Mouse (Mus musculus) T-cell, adult 2 months (primary cell): Measurements from ENCODE around the gene Cds1.

ENCODE experiments used
- DNase-seq: peaks from one replicate; pipeline ENCODE4 v3.0.0; 2022; ENCODE audit warnings: low spot score

Cds1 gene

GRCm38 (mm10) chr5:101776528-101776927 lies 11.6 kb downstream of the Cds1 start:
- no peak for DNase-seq

DNA sequence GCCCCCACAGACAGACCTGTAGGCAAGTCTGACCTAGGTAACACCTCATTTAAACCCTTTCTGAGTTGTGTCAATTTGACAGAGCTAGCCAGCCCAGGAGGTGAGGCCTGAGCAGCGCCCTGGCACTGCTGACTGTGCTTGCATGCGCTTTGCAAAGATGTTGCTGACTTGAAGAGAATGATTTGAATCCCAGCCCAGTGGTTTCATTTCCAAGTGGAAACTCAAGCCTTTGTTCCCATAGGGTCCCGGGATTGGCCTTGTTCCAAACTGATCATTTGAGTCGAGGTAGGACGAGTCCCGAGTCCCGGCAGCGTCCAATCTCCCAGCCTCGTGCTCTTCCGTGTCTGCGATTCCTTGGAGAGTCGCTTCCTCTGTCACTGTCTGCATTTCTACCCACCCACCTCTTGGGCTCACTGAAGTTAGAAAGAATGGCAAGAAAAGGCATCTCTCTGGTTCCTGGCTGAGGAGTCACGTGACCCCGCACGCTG lies 14.5 kb downstream of the Cds1 start:
- no peak for DNase-seq

- no peak for DNase-seq
Measured at GRCm38 (mm10) chr5:101780918-101781317, 16.0 kb downstream of the Cds1 start.

- no peak for DNase-seq
Measured at GRCm38 (mm10) chr5:101784328-101784727, 19.4 kb downstream of the Cds1 start.

DNA sequence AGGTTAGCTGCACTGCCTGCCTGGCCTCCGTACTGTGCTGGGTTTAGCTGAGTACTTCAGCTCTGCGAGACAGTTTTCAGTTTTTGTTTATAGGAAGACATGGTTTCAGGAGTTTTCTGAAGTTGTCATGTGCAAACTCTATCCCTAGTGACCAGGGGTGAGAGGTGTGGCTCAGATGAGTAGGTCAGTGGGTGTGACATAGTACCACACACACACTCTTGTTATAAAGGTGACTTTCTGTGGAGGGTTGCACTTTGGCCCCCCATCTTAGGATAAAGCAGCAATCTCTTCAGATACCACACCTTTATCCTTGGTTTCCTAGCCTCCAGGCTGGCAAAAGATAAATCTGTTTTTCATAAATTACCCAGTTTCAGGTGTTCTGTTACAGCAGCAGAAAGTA lies 19.9 kb downstream of the Cds1 start:
- no peak for DNase-seq

DNA sequence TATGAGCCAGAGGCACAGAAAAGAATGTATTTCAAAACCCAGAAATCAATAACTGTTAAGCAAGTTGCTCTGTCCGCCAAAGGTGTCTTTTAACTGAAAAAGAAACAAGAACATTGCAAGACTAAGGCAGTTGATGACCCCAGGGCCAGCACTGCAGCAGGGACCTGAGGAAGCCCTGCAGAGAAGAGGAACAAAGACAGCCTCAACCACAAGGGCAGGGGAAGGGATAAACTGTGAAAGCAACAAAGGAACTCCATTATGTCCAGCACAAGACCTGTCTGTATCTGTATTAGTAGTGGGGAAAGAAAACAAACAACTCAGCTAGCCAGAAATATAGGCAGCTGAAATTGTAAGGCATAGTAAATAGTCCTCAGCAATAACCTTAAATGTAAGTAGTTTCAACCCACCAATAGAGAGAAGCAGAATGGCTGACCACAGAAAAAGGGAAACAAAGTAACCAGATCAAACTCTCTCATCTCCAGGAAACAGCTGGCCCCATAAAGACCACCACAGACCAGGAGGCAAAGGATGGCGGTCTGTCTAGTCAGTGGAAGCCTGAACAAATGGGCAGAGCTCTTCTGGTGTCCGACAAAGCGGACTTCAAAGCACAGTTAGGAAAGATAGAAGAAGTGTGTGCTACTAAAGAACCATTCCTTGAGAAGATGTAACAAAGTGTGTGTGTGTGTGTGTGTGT lies 21.1 kb downstream of the Cds1 start:
- no peak for DNase-seq

- DNase-seq: no peak
Measured at GRCm38 (mm10) chr5:101789770-101790169, 24.8 kb downstream of the Cds1 start.

DNA sequence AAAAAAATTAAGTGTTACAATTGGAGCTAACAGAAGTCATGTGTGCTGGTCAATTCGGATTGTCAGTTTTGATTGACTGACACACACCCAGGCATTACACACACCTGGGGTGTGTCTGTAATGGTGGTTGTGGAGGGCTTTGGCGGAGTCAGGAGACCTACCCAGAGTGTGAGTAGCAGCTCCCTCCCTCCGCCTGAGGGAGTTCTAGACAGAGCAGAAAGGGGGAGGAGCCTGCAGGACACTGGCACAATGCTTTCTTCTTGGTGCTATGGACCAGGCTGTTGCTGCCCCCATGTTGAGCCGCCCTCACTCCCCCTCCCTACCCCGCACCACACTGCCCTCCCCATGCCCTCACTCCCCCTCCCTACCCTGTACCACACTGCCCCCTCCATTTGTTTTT lies 25.6 kb downstream of the Cds1 start:
- no peak for DNase-seq

GRCm38 (mm10) chr5:101792665-101793064 lies 27.7 kb downstream of the Cds1 start:
- no peak for DNase-seq

DNA sequence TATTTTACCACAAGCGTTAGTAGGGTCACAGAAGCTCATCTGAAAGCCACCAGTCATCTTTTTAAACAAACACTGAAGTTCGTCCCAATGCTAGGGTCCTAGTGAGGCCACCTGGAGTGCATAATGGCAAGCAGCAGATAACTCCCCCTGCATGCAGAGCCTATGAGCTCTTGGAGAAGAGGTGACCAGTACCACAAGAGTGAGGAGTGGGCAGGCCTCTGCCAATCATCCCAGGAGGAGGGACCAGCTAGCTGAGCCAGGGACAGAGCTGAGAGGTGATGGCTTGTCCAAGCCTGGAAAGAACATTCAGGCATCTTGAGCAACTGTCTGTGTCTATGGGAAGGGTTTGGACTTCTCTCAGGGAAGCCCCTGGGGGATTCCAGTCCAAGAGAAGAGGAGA lies 37.0 kb downstream of the Cds1 start:
- no peak for DNase-seq

DNA sequence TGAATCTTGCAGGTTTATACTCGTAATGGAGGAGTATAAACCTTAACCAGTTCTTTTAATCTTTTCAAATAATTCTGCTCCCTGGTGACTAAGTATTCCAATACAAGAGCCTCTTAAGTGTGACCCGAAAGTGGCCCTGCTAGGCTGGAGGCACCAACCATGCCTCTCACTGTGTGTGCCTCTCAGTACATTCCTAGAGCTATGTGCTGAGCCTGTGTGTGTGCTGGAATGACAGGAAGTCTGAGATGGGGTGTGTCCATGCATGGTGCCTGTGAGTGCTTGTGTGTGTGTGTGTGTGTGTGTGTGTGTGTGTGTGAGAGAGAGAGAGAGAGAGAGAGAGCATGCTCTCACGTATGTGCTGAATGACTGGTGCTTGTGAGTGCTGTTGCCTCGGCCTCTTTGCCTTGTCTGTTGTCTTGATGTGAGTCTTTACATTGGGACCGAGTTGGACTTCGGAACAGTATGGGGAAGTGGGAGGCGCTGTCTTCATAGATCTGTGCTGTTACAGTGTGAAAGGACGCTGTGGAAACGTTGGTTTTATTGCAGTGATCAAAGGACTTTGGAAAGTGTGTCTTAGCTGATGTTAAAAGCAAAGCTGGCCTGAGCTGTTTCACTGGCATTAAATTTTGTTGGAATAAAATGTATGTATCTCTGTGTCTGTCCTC lies 37.6 kb downstream of the Cds1 start:
- DNase-seq: no peak

DNA sequence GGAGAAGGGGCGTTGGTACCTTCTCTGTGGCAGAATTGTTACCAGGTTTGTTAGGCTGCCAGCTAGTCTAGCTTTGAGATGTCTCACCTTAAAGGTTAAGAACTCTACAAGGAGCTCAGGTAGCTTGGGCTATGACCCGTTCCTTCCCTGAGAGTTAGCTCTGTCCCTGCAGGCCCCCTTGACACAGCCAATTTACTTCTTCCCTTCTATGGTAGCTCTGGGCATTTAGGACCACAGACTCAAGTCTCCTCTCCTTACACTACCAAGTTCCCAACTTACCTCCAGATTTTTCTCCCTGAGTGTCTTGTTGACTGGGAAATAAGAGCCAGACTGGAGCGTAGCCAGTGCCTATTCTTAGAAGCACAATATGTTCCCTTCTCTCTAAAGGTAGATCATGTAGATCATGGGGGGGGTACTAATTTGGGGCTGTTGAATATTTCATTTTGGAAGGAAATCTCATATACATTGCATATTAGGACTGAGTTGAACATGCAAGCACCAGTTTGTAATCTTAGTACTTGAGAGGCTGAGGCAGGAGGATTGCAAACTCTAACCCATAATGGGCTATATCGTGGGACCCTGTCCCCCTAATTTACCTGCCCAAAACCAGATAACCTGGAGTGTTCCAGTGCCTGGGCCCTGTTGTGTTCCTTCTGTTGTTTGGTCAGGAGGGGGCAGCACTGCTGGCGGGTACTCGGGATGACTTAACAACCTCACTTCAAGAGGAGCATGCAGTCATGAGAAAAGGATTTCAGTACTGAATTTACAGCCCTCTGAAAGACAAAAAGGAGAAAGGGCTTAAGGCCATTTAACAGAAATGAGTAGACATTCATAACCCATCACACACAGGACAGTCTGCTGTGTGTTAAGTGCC lies 46.6 kb downstream of the Cds1 start:
- DNase-seq: no peak

GRCm38 (mm10) chr5:101816822-101817221 lies 51.9 kb downstream of the Cds1 start:
- no peak for DNase-seq

DNA sequence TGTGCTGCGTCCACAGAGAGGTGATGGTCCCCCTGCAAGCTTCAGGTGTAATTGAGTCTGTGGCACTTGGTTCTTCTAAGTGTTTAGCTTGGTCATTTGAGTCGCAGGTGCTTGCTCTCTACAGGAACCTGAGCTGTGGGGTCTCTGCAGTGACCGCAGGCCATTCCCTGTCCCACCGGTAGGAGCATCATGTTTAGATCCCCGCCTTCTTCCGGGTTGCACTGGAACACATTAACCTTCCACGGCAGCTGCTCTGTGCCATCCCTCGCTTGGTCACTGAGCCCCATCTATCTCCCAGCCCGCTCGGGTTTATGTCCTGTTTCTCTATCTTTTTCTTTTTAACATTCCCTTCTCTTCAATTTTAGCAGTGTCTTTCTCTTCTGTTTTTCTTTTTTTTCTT lies 54.3 kb downstream of the Cds1 start:
- DNase-seq: no peak

- no peak for DNase-seq
Measured at GRCm38 (mm10) chr5:101819844-101820243, 54.9 kb downstream of the Cds1 start.

DNA sequence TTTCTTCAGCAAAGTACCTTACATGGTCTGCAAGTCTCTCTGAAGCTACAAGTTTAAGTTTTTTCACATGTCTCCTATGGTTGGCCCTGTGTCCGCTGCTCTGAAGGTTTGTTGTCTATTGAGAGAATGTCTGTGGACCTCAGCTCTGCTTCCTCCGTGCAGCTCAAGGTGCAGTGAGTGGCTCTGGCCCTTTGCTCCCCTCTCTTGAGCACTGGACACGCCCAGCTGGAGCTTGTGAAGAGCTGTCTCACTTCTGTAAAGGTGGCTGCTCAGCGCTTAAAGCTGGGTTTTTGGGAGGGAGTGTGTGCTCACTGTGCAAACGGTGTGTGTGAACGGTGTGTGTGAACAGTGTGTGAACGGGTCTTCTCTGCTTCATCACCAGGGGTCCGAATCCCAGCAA lies 56.1 kb downstream of the Cds1 start:
- DNase-seq: no peak

DNA sequence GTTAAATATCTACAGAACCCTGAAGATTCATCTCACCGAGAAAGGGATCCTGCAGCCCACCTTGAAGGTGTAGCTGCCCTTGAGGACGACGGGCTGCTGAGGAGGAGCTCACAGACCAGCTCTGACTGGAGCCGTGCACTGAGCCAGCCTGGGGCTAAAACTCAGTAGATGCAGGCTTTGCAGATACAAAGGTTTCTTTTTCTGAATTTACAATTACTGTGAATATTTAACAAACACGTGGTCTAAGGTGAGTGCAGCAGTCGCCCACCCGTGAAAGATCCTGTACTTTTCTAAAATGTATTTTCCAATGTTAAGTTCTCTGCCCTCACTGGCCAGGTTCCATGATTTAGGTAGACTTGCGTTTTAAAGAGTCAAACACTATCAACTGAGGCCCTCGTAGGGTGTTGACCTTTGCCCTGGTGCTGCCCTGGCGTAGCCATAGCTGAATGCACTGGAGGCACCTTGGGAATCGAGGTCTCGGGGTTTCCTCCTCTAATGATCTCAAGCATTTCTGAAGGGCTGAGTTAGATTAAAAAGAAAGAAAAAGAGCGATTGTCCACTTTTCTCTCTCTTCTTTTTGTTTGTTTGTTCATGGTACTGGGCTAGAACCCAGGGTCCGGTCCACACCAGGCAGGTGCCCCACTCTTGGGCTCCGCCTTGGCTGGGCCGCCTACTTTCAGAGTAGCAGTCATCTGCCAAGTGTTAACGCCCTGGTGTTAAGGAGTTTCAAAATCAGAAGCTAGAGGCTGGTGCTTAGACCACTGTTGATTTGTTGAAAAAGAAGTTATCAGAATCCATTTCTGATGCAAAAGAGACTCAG lies 56.8 kb downstream of the Cds1 start:
- no peak for DNase-seq

GRCm38 (mm10) chr5:101822311-101822670 lies 57.4 kb downstream of the Cds1 start:
- DNase-seq: no peak

DNA sequence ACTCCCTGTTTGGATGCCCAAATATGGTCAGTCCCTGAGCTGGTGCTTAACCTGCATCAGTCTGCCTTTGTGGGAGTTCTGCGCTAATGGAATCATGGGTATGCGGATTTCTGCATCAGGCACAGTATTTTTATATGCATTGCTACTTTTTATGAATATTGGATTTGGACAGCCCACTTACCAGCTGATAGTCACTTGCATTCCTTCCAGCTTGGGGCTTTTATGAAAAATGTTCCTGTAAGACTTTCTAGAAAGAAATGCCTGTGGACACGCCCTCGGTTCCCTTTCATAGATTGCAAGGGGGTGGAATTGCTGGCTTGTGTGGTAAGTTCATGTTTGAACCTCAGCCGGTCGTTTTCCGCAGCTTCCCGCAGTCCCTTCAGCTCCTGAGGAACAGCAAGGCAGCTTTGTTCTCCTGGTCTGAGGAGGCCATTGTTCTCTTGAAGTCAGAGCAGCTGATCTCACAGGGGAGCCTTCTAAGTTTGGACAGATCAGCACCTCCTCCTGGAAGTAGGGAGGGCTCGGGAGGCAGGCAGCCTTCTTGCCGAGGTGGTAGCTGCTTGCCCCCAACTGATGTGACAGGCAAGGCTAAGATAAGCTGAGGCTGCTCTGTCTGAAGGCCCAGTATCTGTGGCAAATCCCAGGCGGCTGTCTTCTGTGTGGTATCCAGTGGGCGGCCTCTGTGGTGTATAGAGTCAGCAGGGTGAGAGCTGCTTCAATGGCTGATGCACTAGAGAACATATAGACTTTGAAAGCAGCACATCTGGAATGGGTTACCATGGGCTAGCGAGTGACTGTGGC lies 60.4 kb downstream of the Cds1 start:
- no peak for DNase-seq

DNA sequence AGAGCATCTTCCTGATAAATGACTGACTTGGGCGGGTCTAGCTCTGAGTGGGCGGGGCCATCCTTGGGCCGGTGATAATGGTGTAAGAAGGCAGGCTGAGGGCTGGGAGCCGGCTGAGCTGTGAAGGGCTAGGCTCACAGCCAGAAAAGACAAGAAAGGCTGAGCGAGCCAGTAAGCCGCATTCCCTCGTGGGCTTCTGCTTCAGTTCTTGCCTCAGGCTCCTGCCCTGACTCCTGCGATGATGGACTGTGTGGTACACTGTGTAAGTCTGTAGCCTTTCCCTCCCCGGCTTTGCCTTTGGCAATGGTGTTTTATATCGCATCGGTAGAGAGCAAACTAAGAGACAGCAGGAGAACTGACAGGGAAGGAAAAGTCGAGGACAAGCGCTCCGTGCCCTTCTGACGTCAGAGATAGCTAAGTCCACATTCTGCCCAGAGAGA lies 61.6 kb downstream of the Cds1 start:
- DNase-seq: no peak

- no peak for DNase-seq
Measured at GRCm38 (mm10) chr5:101827477-101827876, 62.5 kb downstream of the Cds1 start.
